Mouse (Mus musculus): ENCODE measurements around the gene Desi1.

GRCm38 (mm10) chr15:81950716-81951115, 82.9 kb downstream of the Desi1 start:
- TF ChIP-seq GATA1 (IDR thresholded peaks at IDR 0.05; ENCODE audit: borderline replicate concordance, low read length) (no peak), FLI1 (IDR thresholded peaks at IDR 0.05; ENCODE audit: low read length) (no peak)
